Mouse (Mus musculus) ovary, adult 18-20 months (tissue): Measurements from ENCODE around the gene Ttc28.

ENCODE experiments used
- DNase-seq: peaks from one replicate; pipeline ENCODE4 v3.0.0; 2022; ENCODE audit warnings: low spot score, mixed read lengths

Ttc28 gene

DNA sequence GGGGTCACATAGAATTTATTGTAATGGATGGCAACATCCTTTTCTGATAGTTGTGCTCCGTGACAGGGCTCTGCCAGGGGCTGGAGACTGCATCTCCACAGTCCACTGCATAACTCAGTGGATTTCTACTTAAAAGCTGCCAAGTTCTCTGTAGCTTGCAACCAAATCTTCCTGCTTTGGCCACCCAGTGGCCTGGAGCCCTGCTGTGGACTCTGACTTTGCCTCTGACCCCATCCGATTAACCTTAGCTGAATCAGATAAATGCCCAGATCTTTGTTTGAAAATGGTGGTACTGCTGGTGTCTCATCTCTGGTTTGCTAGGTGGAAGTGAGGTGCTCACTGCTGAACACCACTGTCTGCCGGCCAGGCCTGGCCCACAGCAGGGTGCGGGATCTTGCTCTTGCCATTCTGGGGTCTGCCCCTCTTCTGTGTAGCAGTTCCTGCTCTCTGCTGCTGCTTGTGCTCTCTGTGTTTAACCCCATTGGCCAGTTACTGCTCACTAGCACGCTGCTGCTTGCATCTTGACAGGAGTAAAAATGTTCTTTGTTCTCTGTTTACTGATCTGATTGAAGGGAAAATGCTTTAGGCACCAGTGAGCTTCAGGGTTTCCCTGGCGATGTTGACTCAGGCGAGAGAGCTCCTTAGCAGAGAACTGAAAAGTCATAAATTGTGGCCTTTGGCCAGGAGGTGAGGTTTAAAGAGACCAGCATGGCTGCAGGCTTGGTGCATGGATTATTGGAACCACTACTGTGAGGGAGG is 219.1 kb downstream of the Ttc28 start:
- no peak for DNase-seq

DNA sequence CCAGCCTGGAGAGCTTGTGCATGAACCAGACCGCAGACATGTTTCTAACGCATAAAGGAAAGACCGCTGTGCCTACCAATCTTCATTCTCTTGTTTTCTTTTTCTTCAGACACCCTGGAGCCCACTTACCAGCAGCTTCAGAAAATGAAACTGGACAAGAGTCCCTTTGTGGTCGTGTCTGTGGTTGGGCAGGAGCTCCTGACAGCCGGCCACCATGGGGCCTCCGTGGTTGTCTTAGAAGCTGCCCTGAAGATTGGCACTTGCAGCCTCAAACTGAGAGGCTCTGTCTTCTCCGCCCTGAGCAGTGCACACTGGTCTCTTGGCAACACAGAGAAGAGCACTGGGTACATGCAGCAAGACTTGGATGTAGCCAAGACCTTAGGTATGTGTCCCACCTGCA is 221.0 kb downstream of the Ttc28 start:
- DNase-seq, result no peak

DNA sequence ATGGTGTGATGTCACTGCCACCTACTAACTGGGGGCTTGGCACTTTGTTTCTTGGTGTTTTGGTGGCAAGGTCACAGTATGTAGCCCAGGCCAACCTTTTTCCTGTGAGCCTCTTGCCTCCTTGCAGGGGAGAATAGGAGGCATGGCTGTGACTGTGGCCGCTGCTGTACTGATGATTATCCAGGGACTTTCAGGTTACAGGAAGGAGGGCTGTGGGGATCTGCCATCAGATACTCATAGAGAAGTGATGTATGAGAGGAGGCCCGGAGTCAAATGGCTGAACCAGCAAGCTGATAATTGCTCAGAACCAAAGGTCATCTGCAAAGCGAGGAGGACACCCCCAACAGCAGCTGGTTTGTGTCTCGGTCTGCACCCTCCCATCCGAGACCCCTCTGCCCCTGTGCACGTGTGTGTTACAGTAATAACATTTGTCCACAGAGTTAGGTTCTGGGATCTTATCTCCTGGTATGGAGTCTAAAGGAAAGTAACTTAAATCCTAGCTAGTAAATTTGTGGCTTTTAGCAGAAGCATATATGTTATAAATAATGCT is 221.9 kb downstream of the Ttc28 start:
- DNase-seq, result no peak

DNA sequence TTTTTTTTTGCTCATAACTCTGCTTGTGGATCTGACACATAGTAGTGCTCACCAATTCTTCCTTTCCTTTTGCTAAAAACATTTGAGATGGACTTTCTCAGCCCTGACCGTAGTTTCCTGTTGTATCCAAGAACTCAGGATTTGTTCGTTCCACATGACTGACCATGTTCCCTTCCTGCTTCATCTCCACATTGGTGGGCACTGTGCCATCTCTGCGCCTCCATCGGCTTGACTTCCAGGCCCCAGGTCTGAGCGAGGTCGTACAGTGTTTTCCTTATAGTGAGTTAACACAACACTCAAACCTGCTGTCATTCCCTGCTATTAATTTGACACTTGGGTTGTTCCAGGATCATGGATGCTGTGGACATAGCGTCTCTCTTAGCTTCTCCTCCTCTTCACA is 225.2 kb downstream of the Ttc28 start:
- no peak for DNase-seq

DNA sequence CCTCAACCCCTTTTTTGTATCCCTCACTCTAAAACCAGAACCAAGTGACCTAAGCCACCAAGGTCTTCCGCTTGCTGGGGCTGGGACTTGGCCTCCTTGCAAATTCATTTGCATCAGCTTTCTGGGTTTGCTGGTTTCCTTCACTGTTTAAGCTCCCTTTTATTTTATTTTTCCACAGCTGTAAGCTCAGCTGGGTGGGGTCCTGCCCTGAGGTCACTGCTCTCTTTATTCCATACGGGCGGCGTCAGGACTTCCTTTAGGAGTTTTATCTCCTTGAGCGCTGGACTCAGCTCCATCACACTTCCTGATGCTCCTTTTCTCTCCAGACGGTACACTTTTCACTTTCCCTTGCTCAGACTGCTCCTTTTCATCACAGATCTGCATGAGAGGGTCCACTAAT is 231.8 kb downstream of the Ttc28 start:
- no peak for DNase-seq

GRCm38 (mm10) chr5:111113183-111113582 is 233.6 kb downstream of the Ttc28 start:
- no peak for DNase-seq

GRCm38 (mm10) chr5:111113694-111114375 is 234.2 kb downstream of the Ttc28 start:
- DNase-seq, result peak; percentile 17

GRCm38 (mm10) chr5:111114597-111114996 is 235.0 kb downstream of the Ttc28 start:
- DNase-seq, result no peak

- DNase-seq, result no peak
These were observed 236.1 kb downstream of the Ttc28 start for GRCm38 (mm10) chr5:111115519-111116350.

GRCm38 (mm10) chr5:111119805-111120204 is 240.2 kb downstream of the Ttc28 start:
- DNase-seq, result no peak

DNA sequence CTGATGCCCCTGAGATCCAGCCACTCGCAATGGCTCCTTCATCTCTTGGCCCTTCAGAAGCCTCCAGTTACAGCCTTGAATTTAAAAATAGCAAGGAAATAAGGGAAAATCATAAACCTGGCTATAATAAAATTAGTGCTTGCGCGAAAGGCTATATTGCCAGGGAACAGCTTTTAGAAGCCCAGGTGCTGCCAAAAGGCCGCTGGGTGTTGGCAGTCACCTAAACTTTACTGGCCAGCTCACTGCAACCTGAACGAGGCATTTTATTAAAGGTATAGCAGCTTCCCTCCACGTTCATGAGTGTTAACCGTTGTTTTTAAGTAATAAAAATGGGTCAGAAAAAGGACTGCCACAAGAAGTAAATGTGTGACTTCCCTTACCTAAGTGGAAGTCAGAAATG is 240.7 kb downstream of the Ttc28 start:
- no peak for DNase-seq

DNA sequence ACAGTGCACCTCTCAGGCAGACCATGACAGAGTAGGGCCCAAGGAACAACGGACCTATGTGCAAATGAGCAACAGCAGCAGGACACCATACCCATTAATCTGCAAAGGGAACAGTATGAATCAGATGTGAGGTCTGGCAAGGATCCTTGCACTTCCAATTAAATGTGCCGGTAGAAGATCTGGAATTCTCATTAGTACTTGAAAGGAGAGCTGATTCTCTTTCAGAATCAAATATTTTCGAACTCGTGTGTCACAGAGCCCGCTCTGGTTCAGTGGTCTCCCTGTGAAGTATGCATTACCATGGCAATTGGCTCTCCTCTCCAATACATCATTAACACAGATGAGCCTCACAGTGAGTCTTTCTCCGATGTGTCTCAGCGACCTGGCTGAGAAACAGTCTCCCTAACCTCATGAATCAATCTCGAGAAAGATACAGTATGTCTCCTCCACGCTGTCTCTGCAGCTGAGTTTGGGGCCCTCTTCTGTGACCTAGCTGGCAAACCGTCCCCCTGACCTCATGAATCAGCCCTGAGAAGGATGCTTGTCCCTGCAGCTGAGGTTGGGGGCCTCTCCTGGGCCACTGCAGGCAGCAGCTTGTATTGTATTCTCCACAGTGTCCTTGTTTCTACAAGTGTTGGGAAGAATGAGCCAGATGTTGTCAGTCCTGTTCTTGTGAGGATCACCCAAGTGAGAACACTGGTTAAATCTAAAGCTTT is 241.3 kb downstream of the Ttc28 start:
- DNase-seq, result no peak

DNA sequence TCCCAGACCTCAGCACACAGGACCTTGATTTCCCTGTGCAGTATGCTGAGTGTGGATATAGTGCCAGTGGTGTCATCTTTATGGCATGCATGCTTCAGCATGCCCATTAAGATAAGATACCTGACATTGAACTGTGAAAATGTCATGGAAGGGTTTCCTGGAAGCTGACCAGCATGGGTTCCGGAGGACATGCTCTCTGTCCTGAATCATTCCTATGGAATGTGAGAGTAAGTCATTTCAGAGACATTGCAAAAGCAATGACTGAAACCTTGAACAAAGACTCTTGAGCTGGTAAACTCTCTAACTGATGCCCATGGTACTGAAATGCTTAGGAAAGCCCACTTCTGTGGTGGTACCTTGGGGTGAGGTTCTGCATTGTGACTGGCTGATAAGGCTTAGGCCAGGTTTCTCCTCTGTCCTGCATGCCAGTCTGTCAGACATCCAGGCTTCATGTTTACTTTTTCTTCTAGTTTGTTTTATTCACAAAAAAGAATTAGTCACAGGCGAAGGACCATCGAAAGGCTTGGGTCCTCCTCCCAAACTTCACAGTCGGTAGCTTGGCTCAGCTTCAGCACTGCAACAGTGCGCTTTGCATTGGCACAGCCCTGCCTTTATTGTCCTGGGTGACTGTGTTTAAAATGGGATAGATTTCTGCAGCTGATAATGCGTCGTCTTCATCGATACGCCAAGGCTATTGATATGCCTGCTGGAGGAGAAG is 242.9 kb downstream of the Ttc28 start:
- no peak for DNase-seq

DNA sequence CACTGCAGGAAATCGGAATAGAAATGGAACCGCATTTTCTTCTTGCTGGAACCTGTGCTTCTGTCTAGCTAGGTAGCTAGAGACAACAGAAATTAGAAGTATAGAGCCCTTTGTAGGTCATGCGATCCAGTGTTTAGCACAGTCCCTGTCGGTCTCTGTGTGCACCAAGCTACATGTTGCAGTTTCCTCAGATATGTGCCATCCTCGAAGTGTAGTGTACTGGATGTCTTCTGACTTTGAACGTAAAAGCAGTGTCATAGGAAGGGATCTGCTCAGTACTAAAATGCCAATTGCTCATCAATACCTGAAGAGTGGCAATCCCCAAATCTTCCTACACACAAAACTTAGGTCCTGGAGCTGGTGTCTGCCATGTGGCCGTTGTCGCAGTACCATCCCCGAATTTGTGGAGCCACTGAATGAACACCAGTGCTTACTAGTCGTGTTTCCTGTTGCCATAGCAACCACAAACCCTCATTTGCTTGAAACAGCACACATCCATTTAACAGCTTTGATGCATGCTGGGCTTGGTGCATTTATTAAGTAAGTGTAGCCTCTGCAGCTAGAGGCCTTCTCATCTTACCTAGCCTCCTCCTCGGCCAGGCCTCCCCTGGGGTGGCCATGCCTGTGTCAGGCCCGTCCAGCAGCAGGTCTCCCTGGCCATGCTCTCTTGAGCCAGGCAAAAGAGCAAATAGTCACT is 243.6 kb downstream of the Ttc28 start:
- DNase-seq, result no peak

DNA sequence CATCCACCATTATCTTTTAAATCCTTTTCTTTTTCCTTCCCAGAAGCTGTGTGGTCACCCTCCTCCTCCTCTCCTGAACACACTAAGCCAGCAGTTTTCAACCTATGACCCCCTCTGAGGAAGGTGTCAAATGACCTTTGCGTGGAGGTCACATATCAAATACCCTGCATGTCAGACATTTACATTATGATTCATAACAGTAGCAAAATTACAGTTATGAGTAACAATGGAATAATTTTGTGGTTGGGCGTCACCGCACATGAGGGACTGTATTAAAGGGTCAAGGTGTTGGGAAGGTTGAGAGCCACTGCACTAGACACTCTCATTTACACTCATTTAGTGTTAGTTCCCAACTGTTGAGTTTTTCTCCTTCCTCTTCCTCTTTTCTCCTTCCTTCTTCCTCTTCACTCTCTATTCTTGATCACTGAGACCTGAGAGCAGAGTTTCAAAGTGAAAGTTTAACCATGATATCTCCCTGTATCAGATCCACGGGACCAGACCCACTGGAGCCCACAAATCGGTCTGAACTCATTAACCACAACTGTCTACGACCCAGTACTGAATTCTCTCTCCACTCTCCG is 245.1 kb downstream of the Ttc28 start:
- no peak for DNase-seq

GRCm38 (mm10) chr5:111125746-111126145 is 246.1 kb downstream of the Ttc28 start:
- peak; percentile 20 for DNase-seq

DNA sequence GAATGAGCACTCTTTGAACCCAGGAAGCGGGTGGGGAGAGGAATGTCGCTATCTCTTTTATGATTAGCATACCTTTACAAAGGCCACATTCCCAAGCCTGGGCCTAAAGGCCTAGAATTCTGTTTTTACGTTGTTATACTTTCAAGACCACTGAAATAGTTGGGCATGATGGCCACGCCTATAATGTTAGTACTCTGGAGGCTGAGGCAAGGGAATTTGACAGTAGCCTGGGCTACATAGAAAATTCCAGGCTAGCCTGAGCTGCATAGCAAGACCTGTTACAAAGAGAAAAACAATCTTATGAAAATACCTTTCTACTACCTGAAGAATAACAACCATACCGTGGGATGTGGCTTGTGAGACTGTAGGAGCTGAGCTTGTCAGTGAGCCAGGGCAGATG is 248.2 kb downstream of the Ttc28 start:
- no peak for DNase-seq

DNA sequence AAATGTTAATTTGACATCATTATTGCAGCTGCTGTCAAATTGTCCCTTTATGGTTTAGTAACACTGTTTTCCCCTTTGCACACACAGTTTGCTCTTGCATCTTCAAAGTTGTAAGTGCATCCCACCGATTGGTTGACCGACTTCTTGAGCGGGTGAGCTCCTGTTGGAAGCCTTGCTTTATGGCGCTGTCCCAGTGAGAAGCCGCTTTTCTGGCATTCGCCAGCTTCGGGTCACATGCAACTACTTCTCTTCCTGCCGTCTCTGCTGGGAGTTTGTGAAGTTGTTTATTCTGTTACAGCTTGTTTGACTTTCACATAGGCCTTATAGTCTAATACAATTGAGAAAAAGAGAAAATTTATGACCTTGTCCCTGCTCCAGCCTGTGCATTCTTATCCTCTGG is 250.5 kb downstream of the Ttc28 start:
- DNase-seq, result no peak

- no peak for DNase-seq
These were observed 252.0 kb downstream of the Ttc28 start for GRCm38 (mm10) chr5:111131561-111131960.

DNA sequence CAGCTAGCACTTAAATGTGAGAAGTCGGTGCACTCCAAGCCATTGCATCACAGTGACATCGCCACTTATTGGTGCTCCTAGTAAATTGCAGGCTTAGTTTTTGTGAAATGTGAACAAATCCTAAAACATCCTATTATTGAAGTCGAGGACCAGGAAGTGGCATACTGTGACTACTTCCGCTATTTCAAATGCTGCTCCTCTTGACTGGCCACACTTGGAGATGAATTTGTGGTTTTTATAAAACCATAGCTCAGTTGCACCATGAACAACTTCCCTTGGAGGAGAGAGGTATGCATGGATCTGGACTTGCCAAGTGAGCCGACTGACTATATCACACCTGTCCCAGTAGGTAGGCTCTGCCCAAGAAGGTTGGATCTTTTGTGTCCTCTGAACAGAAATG is 253.5 kb downstream of the Ttc28 start:
- no peak for DNase-seq
